Mouse (Mus musculus) forebrain, embryonic 14.5 days (tissue): ENCODE data around the gene Ttc7. TPM values are rescaled to one million over a fixed set of nuclear protein-coding genes. Genes with fewer than 3 reads are reported as not detected.

Experiments
- ATAC-seq: fragments of 200-750 bp; cut with Nextera tagmentation; 2 replicates; pipeline ENCODE4 v1.8.0; 2017; ENCODE audit warnings: mild to moderate bottlenecking, moderate library complexity
- DNase-seq: peaks from one replicate; pipeline ENCODE4 v3.0.0-alpha.2; 2015; ENCODE audit warnings: low spot score
- H3K27ac ChIP-seq: fragments of 300-500 bp; sonication (generic); 2 replicates; pipeline ENCODE4 v1.5.1; 2014; ENCODE audit warnings: low read depth, mild to moderate bottlenecking, control low read depth, low read length, moderate library complexity
- H3K27me3 ChIP-seq: fragments of 300-500 bp; sonication (generic); replicated peaks from 2 replicates; pipeline ENCODE4 v1.6.1; 2014; ENCODE audit warnings: low read length, control low read depth, mixed read lengths; ENCODE audit not compliant: control insufficient read depth, insufficient read depth
- H3K36me3 ChIP-seq: fragments of 300-500 bp; sonication (generic); 2 replicates; pipeline ENCODE4 v1.6.1; 2014; ENCODE audit warnings: low read length, control low read depth; ENCODE audit not compliant: control insufficient read depth, insufficient read depth
- H3K4me1 ChIP-seq: fragments of 300-500 bp; sonication (generic); 2 replicates; pipeline ENCODE4 v1.6.1; 2014; ENCODE audit warnings: antibody characterized with exemption, low read length, control low read depth; ENCODE audit not compliant: control insufficient read depth, insufficient read depth
- H3K4me2 ChIP-seq: fragments of 300-500 bp; sonication (generic); 2 replicates; pipeline ENCODE4 v1.6.1; 2014; ENCODE audit warnings: mild to moderate bottlenecking, control low read depth, low read length
- H3K4me3 ChIP-seq: fragments of 300-500 bp; sonication (generic); 2 replicates; pipeline ENCODE4 v1.5.1; 2014; ENCODE audit warnings: low read depth, low read length, control low read depth
- H3K9ac ChIP-seq: fragments of 300-500 bp; sonication (generic); 2 replicates; pipeline ENCODE4 v1.6.1; 2014; ENCODE audit warnings: mild to moderate bottlenecking, low read length, control low read depth, moderate library complexity
- H3K9me3 ChIP-seq: fragments of 300-500 bp; sonication (generic); replicated peaks from 2 replicates; pipeline ENCODE4 v1.6.1; 2016; ENCODE audit warnings: low read length, control low read depth, mixed read lengths; ENCODE audit not compliant: control insufficient read depth
- WGBS: fragments of 180-500 bp; shearing (Covaris S2); extraction: QIAGEN DNeasy Blood & Tissue Kit; methylation state at CpG from one replicate; pipeline ENCODE4 v1.1.7; 2014; 5-methylcytosine and 5-hydroxymethylcytosine counted together
- polyA plus RNA-seq: library from polyadenylated mRNA; unstranded; fragments of >200 nt; fragmentation: Nextera tagmentation; extraction: Ambion mirVana; gene quantifications from 2 replicates; pipeline ENCODE4 v1.2.1, GENCODE M21; 2014

The Ttc7 gene
- polyA plus RNA-seq, 1 experiment from 2014 or later = 4.8 TPM

DNA sequence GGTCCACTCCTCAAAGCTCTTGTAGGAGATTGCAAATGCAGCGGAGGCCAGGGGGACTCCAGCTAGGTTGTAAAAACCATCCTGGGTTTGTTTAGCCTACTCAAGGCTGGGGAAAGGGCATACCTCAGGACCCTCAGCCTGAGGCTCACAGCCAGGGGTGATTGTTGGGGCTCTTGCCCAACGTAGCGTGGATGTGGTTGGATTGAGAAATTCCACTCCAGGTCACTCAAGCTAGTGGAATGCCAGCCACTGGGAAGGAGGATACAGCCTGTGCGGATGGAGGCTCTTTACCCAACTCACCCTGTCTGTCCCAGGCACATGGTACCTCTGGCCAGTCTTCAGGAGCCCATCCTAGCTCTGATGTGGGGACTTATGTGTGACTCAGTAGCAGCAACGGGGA lies 73.6 kb downstream of the Ttc7 start:
- Histone ChIP-seq H3K4me1 (peaks cover 8% of the 10 kb centered on the region; the same call in 1 of the 2 replicates), H3K9ac (no peak overlapping the region), H3K4me3 (no peak overlapping the region), H3K27ac (no peak overlapping the region), H3K9me3 (no peaks in the 10 kb centered on the region), H3K4me2 (no peak overlapping the region), H3K36me3 (no peaks in the 10 kb centered on the region), H3K27me3 (no peaks in the 10 kb centered on the region)
- DNase-seq (no peak), ATAC-seq (no peak)
- WGBS = 93% methylated on average over 5 of the region's 5 CpGs

DNA sequence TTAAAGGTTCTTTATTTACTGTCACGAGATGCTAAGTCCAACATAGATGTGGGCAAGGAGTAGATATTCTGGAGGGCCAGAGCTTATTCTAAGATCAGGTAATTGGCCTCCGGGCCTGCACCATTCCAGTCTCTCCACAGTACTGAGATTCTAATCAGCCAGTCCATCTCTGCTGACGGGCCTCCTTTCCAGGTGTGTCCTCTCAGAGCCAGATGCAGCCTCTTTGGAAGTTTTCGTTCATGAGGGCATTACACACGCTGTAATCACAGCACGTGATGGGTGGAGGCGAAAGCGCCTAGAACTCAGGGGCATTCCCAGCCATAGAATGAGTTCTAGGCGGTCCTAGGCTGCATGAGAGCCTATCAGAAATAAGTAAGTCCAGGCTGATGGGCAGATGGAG lies 74.8 kb downstream of the Ttc7 start:
- DNase-seq (no peak), ATAC-seq (no peak)
- H3K9me3 ChIP-seq = no peaks in the 10 kb centered on the region
- peaks cover 6% of the 10 kb centered on the region; the same call in 1 of the 2 replicates for H3K4me1 ChIP-seq
- no peaks in the 10 kb centered on the region for H3K27me3 ChIP-seq
- WGBS = 84% methylated on average over 9 of the region's 9 CpGs
- no peak overlapping the region for H3K4me3 ChIP-seq
- H3K27ac ChIP-seq = no peak overlapping the region
- no peak overlapping the region for H3K4me2 ChIP-seq
- no peaks in the 10 kb centered on the region for H3K36me3 ChIP-seq
- H3K9ac ChIP-seq = no peak overlapping the region

DNA sequence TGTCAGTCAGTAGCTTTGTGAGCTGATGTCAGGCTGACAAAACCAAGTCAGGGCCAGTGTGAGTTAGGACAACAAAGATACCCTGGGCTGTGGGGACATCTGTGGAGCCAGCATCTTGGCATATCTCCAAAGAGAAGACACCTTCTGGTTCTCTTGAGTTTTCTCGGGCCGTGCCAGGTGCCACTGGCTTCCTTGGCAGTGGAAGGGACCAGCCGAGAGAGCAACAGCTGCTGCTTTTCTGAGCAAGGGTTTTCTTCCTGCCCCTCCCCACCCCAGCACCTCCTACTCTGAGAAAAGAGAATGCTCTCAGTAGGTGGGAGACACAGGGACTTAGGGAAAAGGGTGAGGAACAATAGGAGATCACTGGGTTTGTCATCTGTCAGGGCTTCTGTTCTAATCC lies 78.4 kb downstream of the Ttc7 start:
- H3K36me3 ChIP-seq = no peaks in the 10 kb centered on the region
- peak overlapping the region; percentile 41; the same call in 1 of the 2 replicates for H3K27ac ChIP-seq
- ATAC-seq = peak; percentile 53
- no peaks in the 10 kb centered on the region for H3K9me3 ChIP-seq
- no peak overlapping the region for H3K4me3 ChIP-seq
- H3K4me2 ChIP-seq = no peak overlapping the region
- no peaks in the 10 kb centered on the region for H3K27me3 ChIP-seq
- H3K9ac ChIP-seq = no peak overlapping the region
- DNase-seq = peak; percentile 51
- H3K4me1 ChIP-seq = 0 out of 2 replicates have a peak, but pooled peaks cover 5% of the 10 kb centered on the region
- whole genome bisulfite sequencing = 36% methylated on average over 3 of the region's 3 CpGs

DNA sequence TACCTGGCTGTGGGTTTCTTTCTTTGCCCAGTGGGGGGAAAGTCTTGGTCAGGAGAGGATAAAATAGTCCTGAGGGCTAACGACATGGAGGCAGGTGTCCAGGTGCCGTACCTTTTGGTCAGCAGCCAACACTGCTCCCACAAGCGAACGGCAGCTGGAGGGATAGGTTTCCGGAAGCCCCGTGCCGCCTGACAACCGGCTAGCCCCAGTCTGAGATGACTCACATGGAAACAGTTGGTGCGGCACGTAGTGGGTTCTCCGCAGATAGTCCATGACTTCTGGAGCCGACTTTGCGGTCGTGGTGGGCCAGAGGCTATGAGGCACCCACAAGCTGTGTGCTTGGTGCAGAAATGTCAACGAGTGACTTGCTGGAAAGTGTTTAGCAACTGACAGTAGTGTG lies 81.4 kb downstream of the Ttc7 start:
- Histone ChIP-seq H3K4me1 (peaks cover 9% of the 10 kb centered on the region), H3K4me2 (no peak overlapping the region), H3K4me3 (no peak overlapping the region), H3K27me3 (no peaks in the 10 kb centered on the region), H3K9me3 (no peaks in the 10 kb centered on the region), H3K9ac (no peak overlapping the region), H3K27ac (no peak overlapping the region), H3K36me3 (no peaks in the 10 kb centered on the region)
- no peak for ATAC-seq
- WGBS = 91% methylated on average over 15 of the region's 15 CpGs
- DNase-seq = no peak

DNA sequence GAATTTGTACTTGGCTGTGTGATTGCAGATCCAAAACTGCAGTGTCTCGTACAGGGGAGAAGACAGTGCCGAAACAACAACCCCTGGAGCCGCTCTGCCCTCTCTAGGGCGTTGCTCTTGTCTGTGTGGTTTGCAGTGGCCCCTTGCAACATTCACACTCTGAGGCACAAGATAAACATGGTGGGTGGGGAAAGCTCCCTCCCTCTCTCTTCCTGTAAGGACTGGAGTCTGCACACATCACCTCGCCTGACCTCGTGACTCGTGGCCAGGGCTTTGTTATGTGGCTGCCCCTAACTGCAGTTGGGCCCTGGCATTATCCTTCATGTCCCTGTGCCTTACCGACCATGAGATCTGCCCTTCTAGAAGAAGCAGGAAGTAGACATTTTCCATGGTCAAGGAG lies 82.6 kb downstream of the Ttc7 start:
- ATAC-seq = no peak
- WGBS = 84% methylated on average over 8 of the region's 8 CpGs

DNA sequence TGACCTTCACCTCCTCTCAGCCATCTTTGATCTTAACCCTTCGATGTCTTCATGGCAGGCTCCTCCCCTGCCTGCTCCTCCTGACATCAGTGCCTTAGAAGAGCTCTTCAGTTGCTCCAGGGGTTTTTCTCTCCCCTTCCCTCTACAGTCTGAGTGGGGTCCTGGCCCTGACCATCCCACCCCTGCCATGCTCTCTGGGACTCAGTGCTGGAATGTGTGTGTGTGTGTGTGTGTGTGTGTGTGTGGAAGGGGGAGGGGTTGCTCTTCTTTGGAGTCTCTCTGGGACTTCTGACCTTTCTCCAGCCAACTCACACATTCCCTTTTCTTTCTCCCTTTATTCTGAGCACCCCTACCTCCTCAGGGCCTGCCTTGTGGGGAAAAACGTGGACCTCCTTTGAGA lies 83.8 kb downstream of the Ttc7 start:
- Histone ChIP-seq H3K36me3 (no peaks in the 10 kb centered on the region), H3K27ac (no peak overlapping the region), H3K4me1 (peaks cover 12% of the 10 kb centered on the region), H3K4me3 (no peak overlapping the region), H3K27me3 (no peaks in the 10 kb centered on the region), H3K9ac (no peak overlapping the region), H3K9me3 (no peaks in the 10 kb centered on the region), H3K4me2 (no peak overlapping the region)
- DNase-seq (no peak), ATAC-seq (no peak)
- 19% methylated on average over 2 of the region's 2 CpGs for WGBS

More for the DNA sequence above, 82.6 kb downstream of the Ttc7 start:
- Histone ChIP-seq H3K27me3 (no peaks in the 10 kb centered on the region), H3K9me3 (no peaks in the 10 kb centered on the region), H3K4me2 (no peak overlapping the region), H3K4me1 (peaks cover 17% of the 10 kb centered on the region), H3K4me3 (no peak overlapping the region), H3K9ac (no peak overlapping the region), H3K36me3 (no peaks in the 10 kb centered on the region), H3K27ac (no peak overlapping the region)
- no peak for DNase-seq

DNA sequence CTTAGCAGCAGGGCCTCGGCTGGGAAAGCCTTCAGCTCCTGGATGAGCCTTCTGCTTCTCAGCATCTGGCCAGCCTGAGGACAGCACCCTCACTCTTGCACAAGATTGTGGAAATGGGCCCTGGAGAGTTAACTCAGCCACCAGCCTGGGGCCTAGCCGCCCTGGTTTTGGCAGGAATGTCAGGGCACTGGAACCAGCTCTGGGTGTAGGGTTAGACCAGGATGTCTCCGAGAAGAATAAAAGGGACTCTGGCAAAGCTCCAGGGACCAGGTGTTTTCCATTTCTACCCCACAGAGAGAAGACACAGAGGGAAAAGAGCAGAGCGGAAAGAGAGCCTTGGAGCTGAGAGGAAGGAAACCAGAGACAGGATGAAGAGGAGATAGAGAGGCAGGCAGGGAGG lies 84.5 kb downstream of the Ttc7 start:
- H3K4me2 ChIP-seq = no peak overlapping the region
- 33% methylated on average over 4 of the region's 4 CpGs for WGBS
- no peak overlapping the region for H3K9ac ChIP-seq
- ATAC-seq = no peak
- peaks cover 12% of the 10 kb centered on the region for H3K4me1 ChIP-seq
- no peaks in the 10 kb centered on the region for H3K9me3 ChIP-seq
- no peaks in the 10 kb centered on the region for H3K27me3 ChIP-seq
- H3K27ac ChIP-seq = peak overlapping the region; percentile 39; the same call in 1 of the 2 replicates
- no peaks in the 10 kb centered on the region for H3K36me3 ChIP-seq
- no peak for DNase-seq
- H3K4me3 ChIP-seq = no peak overlapping the region

DNA sequence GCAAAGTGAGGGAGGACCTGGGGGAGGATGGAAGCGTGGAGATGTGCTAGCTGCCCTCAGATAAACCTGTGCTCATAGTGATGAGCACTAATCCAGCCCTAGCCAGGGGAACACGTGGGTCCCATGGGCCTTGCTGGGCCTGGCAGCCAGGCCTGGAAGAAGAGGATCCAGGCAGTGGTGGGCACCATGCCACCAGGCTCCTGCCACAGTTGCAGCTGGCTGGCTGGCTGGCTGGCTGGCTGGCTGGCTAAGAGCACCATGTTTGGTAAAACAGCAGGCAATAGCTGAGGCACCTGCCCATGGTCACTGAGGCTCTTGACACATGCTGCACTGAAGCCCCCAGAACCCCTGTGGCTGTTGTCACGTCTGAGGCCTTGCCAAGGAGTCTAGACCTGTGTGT lies 85.0 kb downstream of the Ttc7 start:
- Histone ChIP-seq H3K4me1 (peaks cover 12% of the 10 kb centered on the region), H3K27ac (peak overlapping the region; percentile 39; the same call in 1 of the 2 replicates), H3K4me2 (no peak overlapping the region), H3K9me3 (no peaks in the 10 kb centered on the region), H3K27me3 (no peaks in the 10 kb centered on the region), H3K9ac (no peak overlapping the region), H3K4me3 (no peak overlapping the region), H3K36me3 (no peaks in the 10 kb centered on the region)
- WGBS = 44% methylated on average over 3 of the region's 3 CpGs
- DNase-seq (peak; percentile 53), ATAC-seq (peak; percentile 14; the same call in 1 of the 2 replicates)

DNA sequence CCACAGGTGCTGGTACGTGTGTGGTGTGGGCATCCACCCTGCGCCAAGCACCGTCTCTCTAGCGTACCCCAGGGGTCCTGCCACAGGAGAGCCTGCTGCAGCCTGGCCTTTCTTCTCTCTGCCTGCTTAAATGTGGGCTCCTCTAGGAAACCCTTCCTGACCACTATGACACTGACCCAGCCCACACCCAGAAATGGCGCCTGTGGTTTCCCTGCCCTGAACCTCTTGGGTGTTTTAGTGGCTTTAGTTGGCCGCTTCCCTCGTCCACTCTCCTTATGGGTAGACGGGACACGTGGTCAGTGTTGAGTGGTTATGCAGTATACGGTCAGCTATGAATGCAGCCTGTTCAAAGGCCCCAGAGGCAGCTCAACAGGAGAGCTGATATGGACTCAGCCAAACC lies 85.8 kb downstream of the Ttc7 start:
- Histone ChIP-seq H3K4me1 (peaks cover 14% of the 10 kb centered on the region), H3K27ac (no peak overlapping the region; the same call in 1 of the 2 replicates), H3K9ac (no peak overlapping the region), H3K27me3 (no peaks in the 10 kb centered on the region), H3K4me2 (no peak overlapping the region), H3K36me3 (no peaks in the 10 kb centered on the region), H3K4me3 (no peak overlapping the region), H3K9me3 (no peaks in the 10 kb centered on the region)
- 96% methylated on average over 10 of the region's 10 CpGs for WGBS
- no peak for ATAC-seq
- no peak for DNase-seq
